Mouse (Mus musculus) testis, adult 10 weeks (tissue): ENCODE data around the gene 4930550L24Rik. TPM values are rescaled to one million over a fixed set of nuclear protein-coding genes. Genes with fewer than 3 reads are reported as not detected.

Source experiments
- polyA plus RNA-seq: library from polyadenylated mRNA; stranded (reverse); fragments of 350-450 nt; fragmentation: Illumina TruSeq; extraction: RNeasy Lipid Tissue Mini Kit (QIAGEN cat#74804); gene quantifications from one replicate; pipeline ENCODE4 v1.2.3, GENCODE M21; 2014; ENCODE audit warnings: low read depth, low replicate concordance

4930550L24Rik gene
- polyA plus RNA-seq = 41.5 TPM

GRCm38 (mm10) chrX:58909060-58909459, at the start of gene 4930550L24Rik:
4930550L24Rik (plus strand) TSS chrX:58909360.

